Mouse (Mus musculus): ENCODE measurements around the gene Ppp1r10. TPM values are rescaled to one million over a fixed set of nuclear protein-coding genes. Genes with fewer than 3 reads are reported as not detected.
"Not testable (repeated sequence)": the region's sequence is repeated elsewhere in the genome, so short reads cannot be mapped to it uniquely, and the experiment has no call there.

Gene Ppp1r10
- polyA plus RNA-seq, 1 experiment from 2014 or later: 34.3 TPM

GRCm38 (mm10) chr17:35920862-35921562 is 4.8 kb downstream of the Ppp1r10 start:
- ATAC-seq (ENCODE audit: insufficient read depth, low FRiP score): no peak
- 74% methylated on average over 5 of the region's 5 CpGs for WGBS
- H3K4me2 ChIP-seq (ENCODE audit: low read depth, low read length): no peak overlapping the region
- peaks cover 21% of the 10 kb centered on the region for H3K4me1 ChIP-seq (ENCODE audit: control insufficient read depth, insufficient read depth, low read length)
- no peak overlapping the region for H3K9ac ChIP-seq (ENCODE audit: low read length)
- H3K4me3 ChIP-seq (replicated peaks; ENCODE audit: low read length): no peak overlapping the region
- peaks cover 19% of the 10 kb centered on the region; the same call in 1 of the 2 replicates for H3K36me3 ChIP-seq (ENCODE audit: control insufficient read depth, insufficient read depth, low read length)
- no peaks in the 10 kb centered on the region for H3K27me3 ChIP-seq (ENCODE audit: control insufficient read depth, insufficient read depth, low read length)
- peak overlapping the region; percentile 1 for H3K27ac ChIP-seq (ENCODE audit: low read length)
- no peaks in the 10 kb centered on the region for H3K9me3 ChIP-seq (replicated peaks; ENCODE audit: control insufficient read depth, low read length)

- WGBS: 79% methylated on average over 4 of the region's 4 CpGs
- H3K9me3 ChIP-seq (replicated peaks; ENCODE audit: control insufficient read depth, low read length): no peaks in the 10 kb centered on the region
- H3K27ac ChIP-seq (ENCODE audit: low read length): no peak overlapping the region
- H3K9ac ChIP-seq (ENCODE audit: low read length): no peak overlapping the region
- H3K36me3 ChIP-seq (ENCODE audit: control insufficient read depth, insufficient read depth, low read length): peaks cover 25% of the 10 kb centered on the region
- no peaks in the 10 kb centered on the region for H3K27me3 ChIP-seq (ENCODE audit: control insufficient read depth, insufficient read depth, low read length)
- peaks cover 21% of the 10 kb centered on the region for H3K4me1 ChIP-seq (ENCODE audit: control insufficient read depth, insufficient read depth, low read length)
- no peak overlapping the region for H3K4me2 ChIP-seq (ENCODE audit: low read depth, low read length)
- ATAC-seq (ENCODE audit: insufficient read depth, low FRiP score): no peak
- no peak overlapping the region for H3K4me3 ChIP-seq (replicated peaks; ENCODE audit: low read length)
Measured at GRCm38 (mm10) chr17:35921710-35922109, 5.5 kb downstream of the Ppp1r10 start.

- H3K27me3 ChIP-seq (ENCODE audit: control insufficient read depth, insufficient read depth, low read length): no peaks in the 10 kb centered on the region
- no peak for ATAC-seq (ENCODE audit: insufficient read depth, low FRiP score)
- H3K4me2 ChIP-seq (ENCODE audit: low read depth, low read length): no peak overlapping the region
- peaks cover 25% of the 10 kb centered on the region for H3K36me3 ChIP-seq (ENCODE audit: control insufficient read depth, insufficient read depth, low read length)
- H3K9me3 ChIP-seq (replicated peaks; ENCODE audit: control insufficient read depth, low read length): no peaks in the 10 kb centered on the region
- no peak overlapping the region for H3K4me3 ChIP-seq (replicated peaks; ENCODE audit: low read length)
- peaks cover 21% of the 10 kb centered on the region for H3K4me1 ChIP-seq (ENCODE audit: control insufficient read depth, insufficient read depth, low read length)
- 79% methylated on average over 3 of the region's 3 CpGs for WGBS
- H3K27ac ChIP-seq (ENCODE audit: low read length): no peak overlapping the region
- H3K9ac ChIP-seq (ENCODE audit: low read length): no peak overlapping the region
Measured at GRCm38 (mm10) chr17:35922566-35922965, 6.3 kb downstream of the Ppp1r10 start.

GRCm38 (mm10) chr17:35923281-35923680 is 7.0 kb downstream of the Ppp1r10 start:
- H3K9ac ChIP-seq (ENCODE audit: low read length): no peak overlapping the region
- H3K36me3 ChIP-seq (ENCODE audit: control insufficient read depth, insufficient read depth, low read length): peaks cover 31% of the 10 kb centered on the region
- H3K27ac ChIP-seq (ENCODE audit: low read length): no peak overlapping the region
- no peak for ATAC-seq (ENCODE audit: insufficient read depth, low FRiP score)
- H3K27me3 ChIP-seq (ENCODE audit: control insufficient read depth, insufficient read depth, low read length): no peaks in the 10 kb centered on the region
- H3K9me3 ChIP-seq (replicated peaks; ENCODE audit: control insufficient read depth, low read length): no peaks in the 10 kb centered on the region
- H3K4me3 ChIP-seq (replicated peaks; ENCODE audit: low read length): no peak overlapping the region
- peaks cover 21% of the 10 kb centered on the region for H3K4me1 ChIP-seq (ENCODE audit: control insufficient read depth, insufficient read depth, low read length)
- H3K4me2 ChIP-seq (ENCODE audit: low read depth, low read length): no peak overlapping the region
- 88% methylated on average over 4 of the region's 4 CpGs for WGBS

GRCm38 (mm10) chr17:35927471-35927870 is 11.2 kb downstream of the Ppp1r10 start:
- Histone ChIP-seq H3K9ac (ENCODE audit: low read length) (no peak overlapping the region), H3K4me2 (ENCODE audit: low read depth, low read length) (no peak overlapping the region), H3K27me3 (ENCODE audit: control insufficient read depth, insufficient read depth, low read length) (no peaks in the 10 kb centered on the region), H3K4me3 (replicated peaks; ENCODE audit: low read length) (no peak overlapping the region), H3K36me3 (ENCODE audit: control insufficient read depth, insufficient read depth, low read length) (peaks cover 48% of the 10 kb centered on the region), H3K4me1 (ENCODE audit: control insufficient read depth, insufficient read depth, low read length) (no peaks in the 10 kb centered on the region), H3K27ac (ENCODE audit: low read length) (no peak overlapping the region), H3K9me3 (replicated peaks; ENCODE audit: control insufficient read depth, low read length) (no peaks in the 10 kb centered on the region)
- 38% methylated on average over 1 of the region's 1 CpGs for WGBS
- no peak for ATAC-seq (ENCODE audit: insufficient read depth, low FRiP score)

GRCm38 (mm10) chr17:35929534-35929933 is 13.3 kb downstream of the Ppp1r10 start:
- ATAC-seq (ENCODE audit: insufficient read depth, low FRiP score): no peak
- peaks cover 38% of the 10 kb centered on the region for H3K36me3 ChIP-seq (ENCODE audit: control insufficient read depth, insufficient read depth, low read length)

GRCm38 (mm10) chr17:35930627-35931026 is 14.4 kb downstream of the Ppp1r10 start:
- 95% methylated on average over 12 of the region's 12 CpGs for WGBS
- Histone ChIP-seq H3K36me3 (ENCODE audit: control insufficient read depth, insufficient read depth, low read length) (peaks cover 32% of the 10 kb centered on the region), H3K4me1 (ENCODE audit: control insufficient read depth, insufficient read depth, low read length) (no peaks in the 10 kb centered on the region), H3K27ac (ENCODE audit: low read length) (no peak overlapping the region), H3K9me3 (replicated peaks; ENCODE audit: control insufficient read depth, low read length) (no peaks in the 10 kb centered on the region), H3K4me2 (ENCODE audit: low read depth, low read length) (no peak overlapping the region), H3K27me3 (ENCODE audit: control insufficient read depth, insufficient read depth, low read length) (no peaks in the 10 kb centered on the region), H3K4me3 (replicated peaks; ENCODE audit: low read length) (no peak overlapping the region), H3K9ac (ENCODE audit: low read length) (no peak overlapping the region)
- ATAC-seq (ENCODE audit: insufficient read depth, low FRiP score): no peak

More at GRCm38 (mm10) chr17:35929534-35929933, 13.3 kb downstream of the Ppp1r10 start:
- WGBS: 94% methylated on average over 2 of the region's 2 CpGs
- no peak overlapping the region for H3K4me3 ChIP-seq (replicated peaks; ENCODE audit: low read length)
- no peak overlapping the region for H3K4me2 ChIP-seq (ENCODE audit: low read depth, low read length)
- H3K27ac ChIP-seq (ENCODE audit: low read length): no peak overlapping the region
- H3K27me3 ChIP-seq (ENCODE audit: control insufficient read depth, insufficient read depth, low read length): no peaks in the 10 kb centered on the region
- H3K4me1 ChIP-seq (ENCODE audit: control insufficient read depth, insufficient read depth, low read length): no peaks in the 10 kb centered on the region
- no peaks in the 10 kb centered on the region for H3K9me3 ChIP-seq (replicated peaks; ENCODE audit: control insufficient read depth, low read length)
- no peak overlapping the region for H3K9ac ChIP-seq (ENCODE audit: low read length)

GRCm38 (mm10) chr17:35932608-35933007 is 16.4 kb downstream of the Ppp1r10 start:
- Histone ChIP-seq H3K9ac (ENCODE audit: low read length) (no peak overlapping the region), H3K27me3 (ENCODE audit: control insufficient read depth, insufficient read depth, low read length) (no peaks in the 10 kb centered on the region), H3K9me3 (replicated peaks; ENCODE audit: control insufficient read depth, low read length) (no peaks in the 10 kb centered on the region), H3K36me3 (ENCODE audit: control insufficient read depth, insufficient read depth, low read length) (peaks cover 22% of the 10 kb centered on the region), H3K4me3 (replicated peaks; ENCODE audit: low read length) (no peak overlapping the region), H3K4me1 (ENCODE audit: control insufficient read depth, insufficient read depth, low read length) (no peaks in the 10 kb centered on the region), H3K4me2 (ENCODE audit: low read depth, low read length) (no peak overlapping the region), H3K27ac (ENCODE audit: low read length) (no peak overlapping the region)
- 94% methylated on average over 4 of the region's 4 CpGs for WGBS
- no peak for ATAC-seq (ENCODE audit: insufficient read depth, low FRiP score)

GRCm38 (mm10) chr17:35935763-35936162 is 19.5 kb downstream of the Ppp1r10 start:
- not testable (repeated sequence) for H3K4me3 ChIP-seq (replicated peaks; ENCODE audit: low read length); H3K9ac ChIP-seq (ENCODE audit: low read length); H3K9me3 ChIP-seq (replicated peaks; ENCODE audit: control insufficient read depth, low read length); H3K27ac ChIP-seq (ENCODE audit: low read length); ATAC-seq (ENCODE audit: insufficient read depth, low FRiP score); H3K36me3 ChIP-seq (ENCODE audit: control insufficient read depth, insufficient read depth, low read length); H3K4me1 ChIP-seq (ENCODE audit: control insufficient read depth, insufficient read depth, low read length); H3K27me3 ChIP-seq (ENCODE audit: control insufficient read depth, insufficient read depth, low read length); H3K4me2 ChIP-seq (ENCODE audit: low read depth, low read length)
- 86% methylated on average over 14 of the region's 14 CpGs for WGBS

Data from stomach, embryonic 16.5 days (tissue).